Mouse (Mus musculus) layer of hippocampus, adult 9-11 months (tissue): ENCODE data around the gene Mmp27.
A peak's percentile ranks its signal among the peaks of the same experiment; 100 is the strongest.

Experiments
- DNase-seq: peaks from one replicate; pipeline ENCODE4 v3.0.0; 2022

Mmp27 gene

GRCm38 (mm10) chr9:7571162-7571561 lies at the start of gene Mmp27:
TSS of gene Mmp27 (plus strand) at chr9:7571396.
- DNase-seq = no peak

- DNase-seq = no peak
These were observed 44.8 kb upstream of the Mmp27 start for GRCm38 (mm10) chr9:7526255-7526940.

GRCm38 (mm10) chr9:7542763-7543162 lies 28.4 kb upstream of the Mmp27 start:
- no peak for DNase-seq

- no peak for DNase-seq
These were observed 26.2 kb upstream of the Mmp27 start for GRCm38 (mm10) chr9:7544923-7545457.

- DNase-seq = no peak
These were observed 25.7 kb upstream of the Mmp27 start for GRCm38 (mm10) chr9:7545471-7545870.

- no peak for DNase-seq
These were observed 25.3 kb upstream of the Mmp27 start for GRCm38 (mm10) chr9:7545920-7546319.

GRCm38 (mm10) chr9:7551943-7552342 lies 19.3 kb upstream of the Mmp27 start:
- DNase-seq = no peak

GRCm38 (mm10) chr9:7553536-7553935 lies 17.7 kb upstream of the Mmp27 start:
- DNase-seq = no peak

GRCm38 (mm10) chr9:7554382-7554781 lies 16.8 kb upstream of the Mmp27 start:
- no peak for DNase-seq

- DNase-seq = no peak
These were observed 12.8 kb upstream of the Mmp27 start, which contains the start of gene Mmp8 for GRCm38 (mm10) chr9:7558221-7559017. TSS of gene Mmp8 (plus strand) at chr9:7558456.

GRCm38 (mm10) chr9:7560026-7560425 lies 11.2 kb upstream of the Mmp27 start:
- no peak for DNase-seq

GRCm38 (mm10) chr9:7567376-7567775 lies 3.8 kb upstream of the Mmp27 start:
- no peak for DNase-seq

- no peak for DNase-seq
These were observed 3.3 kb upstream of the Mmp27 start for GRCm38 (mm10) chr9:7567923-7568322.

- DNase-seq = no peak
These were observed 711 bp upstream of the Mmp27 start for GRCm38 (mm10) chr9:7570485-7570884.

GRCm38 (mm10) chr9:7572188-7572587 lies 992 bp downstream of the Mmp27 start:
- DNase-seq = no peak

GRCm38 (mm10) chr9:7572663-7573308 lies 1.6 kb downstream of the Mmp27 start:
- no peak for DNase-seq

- DNase-seq = no peak
These were observed 4.3 kb downstream of the Mmp27 start for GRCm38 (mm10) chr9:7575526-7575925.

- no peak for DNase-seq
These were observed 6.2 kb downstream of the Mmp27 start for GRCm38 (mm10) chr9:7577371-7577770.

GRCm38 (mm10) chr9:7590063-7590462 lies 18.9 kb downstream of the Mmp27 start:
- DNase-seq = no peak

- no peak for DNase-seq
These were observed 22.1 kb downstream of the Mmp27 start for GRCm38 (mm10) chr9:7593272-7593812.

- DNase-seq = peak; percentile 92
These were observed 23.8 kb downstream of the Mmp27 start for GRCm38 (mm10) chr9:7594816-7595540.

- peak; percentile 42 for DNase-seq
These were observed 32.0 kb downstream of the Mmp27 start for GRCm38 (mm10) chr9:7602982-7603742.
